Mouse (Mus musculus): ENCODE measurements at regions not wholly inside any gene's neighbourhood (a gene's known extent, or its start where the extent isn't known, plus 50 kb on each side); places are given as distances from the start of the nearest gene placed in this dataset.

DNA sequence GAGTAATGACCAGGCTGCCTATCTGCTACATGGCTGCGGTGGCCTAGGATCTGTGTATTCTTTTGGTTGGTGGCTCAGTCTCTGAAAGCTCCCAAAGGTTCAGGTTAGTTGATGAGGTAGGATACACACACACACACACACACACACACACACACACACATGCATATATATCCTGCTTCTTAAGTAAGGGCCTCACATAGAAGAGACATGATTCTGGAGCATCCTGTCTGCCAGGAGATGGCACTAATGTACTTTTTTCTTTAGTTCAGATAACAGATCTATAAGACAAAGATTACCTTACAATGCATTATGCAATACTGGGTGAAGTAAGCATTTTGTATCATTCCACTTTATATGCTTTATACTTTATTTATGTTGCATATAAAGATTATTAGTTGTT lies 149.8 kb downstream of the Ankrd7 start:
- DNase-seq (ENCODE audit: low read depth) = peak; percentile 79
- TF ChIP-seq POLR2A (IDR thresholded peaks at IDR 0.05; ENCODE audit: borderline replicate concordance, extremely low read depth, insufficient read depth, insufficient read length, poor library complexity, severe bottlenecking) (no peak), CTCF (IDR thresholded peaks at IDR 0.05; ENCODE audit: borderline replicate concordance, extremely low read depth, insufficient read depth, insufficient read length) (no peak)

- TF ChIP-seq POLR2A (IDR thresholded peaks at IDR 0.05; ENCODE audit: borderline replicate concordance, extremely low read depth, insufficient read depth, insufficient read length, poor library complexity, severe bottlenecking) (no peak), CTCF (IDR thresholded peaks at IDR 0.05; ENCODE audit: borderline replicate concordance, extremely low read depth, insufficient read depth, insufficient read length) (no peak)
- DNase-seq (ENCODE audit: low read depth) = no peak
Observed at GRCm38 (mm10) chr6:19018166-19018769, 152.2 kb downstream of the Ankrd7 start.

DNA sequence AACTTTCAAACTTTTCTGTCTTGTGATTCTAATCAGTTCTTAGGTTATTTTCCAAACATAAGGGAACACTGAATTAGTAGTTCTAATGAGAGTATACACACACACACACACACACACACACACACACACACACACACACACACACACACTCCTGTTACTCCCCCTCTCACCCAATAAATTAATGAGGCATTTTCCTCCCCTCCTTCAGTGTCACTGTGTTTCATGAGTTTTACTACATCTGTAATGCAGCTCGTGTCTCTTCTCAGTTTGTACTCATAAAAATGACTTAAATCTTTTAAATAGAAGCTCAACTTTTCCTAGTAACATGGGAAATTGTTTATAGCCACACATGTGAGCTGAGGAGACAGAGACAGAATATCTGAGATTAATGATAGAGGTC lies 168.2 kb downstream of the Ankrd7 start:
- DNase-seq (ENCODE audit: low read depth) = no peak
- TF ChIP-seq POLR2A (IDR thresholded peaks at IDR 0.05; ENCODE audit: borderline replicate concordance, extremely low read depth, insufficient read depth, insufficient read length, poor library complexity, severe bottlenecking) = no peak
